ENCODE assay signal across 10 mouse cellular contexts in genomic region chr11:113188263-113188920, GRCm38 (mm10).
DNase-seq lines count a peak whose midpoint lies in the region; ATAC-seq and TF ChIP-seq lines count a peak whose summit lies in the region.
"Had no signal": no experiment of that assay in that cellular context is flagged by ENCODE, and none has a peak within 500 bp of the region (broad histone marks: within the 10 kb centered on the region; RNA-seq: fewer than 3 reads in every experiment).

No protein-coding gene starts in this region.

- H3K4me2 ChIP-seq in embryonic facial prominence, embryonic 14.5 days (ENCODE audit: low read depth, low read length), result no peak overlapping the region
- H3K4me2 ChIP-seq in hindbrain, embryonic 11.5 days (replicated peaks; ENCODE audit: low read depth, low read length), result no peak overlapping the region
- no peak overlapping the region for H3K4me2 ChIP-seq in midbrain, embryonic 13.5 days (replicated peaks)

- 24% methylated on average over 4 of the region's 4 CpGs for WGBS in embryonic facial prominence, embryonic 14.5 days
- 20% methylated on average over 4 of the region's 4 CpGs for WGBS in hindbrain, embryonic 11.5 days
- 15% methylated on average over 4 of the region's 4 CpGs for WGBS in midbrain, embryonic 13.5 days

- H3K36me3 ChIP-seq in embryonic facial prominence, embryonic 14.5 days (ENCODE audit: control insufficient read depth, insufficient read depth, low read length), result no peaks in the 10 kb centered on the region
- no peaks in the 10 kb centered on the region for H3K36me3 ChIP-seq in hindbrain, embryonic 11.5 days (ENCODE audit: control insufficient read depth, insufficient read depth, low read length)
- no peaks in the 10 kb centered on the region for H3K36me3 ChIP-seq in midbrain, embryonic 13.5 days

- H3K9me3 ChIP-seq in embryonic facial prominence, embryonic 14.5 days (ENCODE audit: control insufficient read depth, low read length), result no peaks in the 10 kb centered on the region
- H3K9me3 ChIP-seq in hindbrain, embryonic 11.5 days (ENCODE audit: control insufficient read depth, low read length), result no peaks in the 10 kb centered on the region
- no peaks in the 10 kb centered on the region for H3K9me3 ChIP-seq in midbrain, embryonic 13.5 days

- ATAC-seq in embryonic facial prominence, embryonic 14.5 days (ENCODE audit: low read depth), result peak; percentile 75; the same call in 1 of the 2 replicates
- peak; percentile 93 for ATAC-seq in hindbrain, embryonic 11.5 days (ENCODE audit: low FRiP score)
- peak; percentile 95 for ATAC-seq in midbrain, embryonic 13.5 days

- DNase-seq in layer of hippocampus, adult 2 months (ENCODE audit: low spot score in 2 of 2), result peak in 1 of 2 experiments; percentile 73
- no peak for DNase-seq in layer of hippocampus, adult 9-10 months (ENCODE audit: low spot score)
- peak; percentile 45 for DNase-seq in embryonic facial prominence, embryonic 14.5 days (ENCODE audit: low spot score)
- peak; percentile 62 for DNase-seq in hindbrain, embryonic 11.5 days (ENCODE audit: low spot score)
- no peak for DNase-seq in thymus, postnatal 25 days
- DNase-seq in gastrocnemius, adult 18-20 months (ENCODE audit: low spot score), result no peak
- no peak for DNase-seq in kidney, adult 18-20 months
- DNase-seq: kidney, adult 9 months; lung, postnatal 10 days had no signal

- no peaks in the 10 kb centered on the region for H3K27me3 ChIP-seq in embryonic facial prominence, embryonic 14.5 days (replicated peaks; ENCODE audit: control insufficient read depth, insufficient read depth, low read length)
- peaks cover 2% of the 10 kb centered on the region; the same call in 1 of the 2 replicates for H3K27me3 ChIP-seq in hindbrain, embryonic 11.5 days (ENCODE audit: control insufficient read depth, insufficient read depth, low read length)
- peaks cover 48% of the 10 kb centered on the region for H3K27me3 ChIP-seq in midbrain, embryonic 13.5 days

- H3K4me1 ChIP-seq in embryonic facial prominence, embryonic 14.5 days (ENCODE audit: control insufficient read depth, insufficient read depth, low read length), result 0 out of 2 replicates have a peak, but pooled peaks cover 7% of the 10 kb centered on the region
- peaks cover 13% of the 10 kb centered on the region for H3K4me1 ChIP-seq in hindbrain, embryonic 11.5 days (replicated peaks; ENCODE audit: control insufficient read depth, insufficient read depth, low read length)
- peaks cover 76% of the 10 kb centered on the region for H3K4me1 ChIP-seq in midbrain, embryonic 13.5 days (replicated peaks)

- TF ChIP-seq CTCF in layer of hippocampus, adult 2 months (conservative IDR thresholded peaks at IDR 0.05), result peak; percentile 23; the same call in 1 of the 2 replicates

- H3K4me3 ChIP-seq in layer of hippocampus, adult 2 months, result no peak overlapping the region
- H3K4me3 ChIP-seq in embryonic facial prominence, embryonic 14.5 days (ENCODE audit: low read depth, low read length), result no peak overlapping the region
- no peak overlapping the region for H3K4me3 ChIP-seq in hindbrain, embryonic 11.5 days (ENCODE audit: low read depth, low read length)
- H3K4me3 ChIP-seq in midbrain, embryonic 13.5 days (replicated peaks), result no peak overlapping the region

- H3K27ac ChIP-seq in layer of hippocampus, adult 2 months, result peak overlapping the region; percentile 70
- no peak overlapping the region for H3K27ac ChIP-seq in embryonic facial prominence, embryonic 14.5 days (replicated peaks; ENCODE audit: low read depth, low read length)
- peak overlapping the region; percentile 86 for H3K27ac ChIP-seq in hindbrain, embryonic 11.5 days (ENCODE audit: low read depth, low read length)
- peak overlapping the region; percentile 83 for H3K27ac ChIP-seq in midbrain, embryonic 13.5 days

- H3K9ac ChIP-seq in embryonic facial prominence, embryonic 14.5 days (ENCODE audit: low read depth, low read length), result no peak overlapping the region
- no peak overlapping the region for H3K9ac ChIP-seq in hindbrain, embryonic 11.5 days (ENCODE audit: low read depth, low read length)
- H3K9ac ChIP-seq in midbrain, embryonic 13.5 days (replicated peaks), result no peak overlapping the region

Comparison
In these comparisons a context has a peak if more than half of its experiments do, and no peak if none do; other contexts are left out.
1. DNase-seq: peak in embryonic facial prominence, embryonic 14.5 days (single experiment) and hindbrain, embryonic 11.5 days (single experiment); none in layer of hippocampus, adult 9-10 months (single experiment), thymus, postnatal 25 days (single experiment), gastrocnemius, adult 18-20 months (single experiment) and kidney, adult 18-20 months (single experiment).
2. Peak in every context shown above with its lines, with median percentiles within 50 percentile points of each other: ATAC-seq.